Mouse (Mus musculus): ENCODE results near the gene Gars.

The Gars gene

GRCm38 (mm10) chr6:55093431-55094146 lies 55.8 kb downstream of the Gars start:
- DNase-seq (ENCODE audit: low spot score in 2 of 2): no peak

DNA sequence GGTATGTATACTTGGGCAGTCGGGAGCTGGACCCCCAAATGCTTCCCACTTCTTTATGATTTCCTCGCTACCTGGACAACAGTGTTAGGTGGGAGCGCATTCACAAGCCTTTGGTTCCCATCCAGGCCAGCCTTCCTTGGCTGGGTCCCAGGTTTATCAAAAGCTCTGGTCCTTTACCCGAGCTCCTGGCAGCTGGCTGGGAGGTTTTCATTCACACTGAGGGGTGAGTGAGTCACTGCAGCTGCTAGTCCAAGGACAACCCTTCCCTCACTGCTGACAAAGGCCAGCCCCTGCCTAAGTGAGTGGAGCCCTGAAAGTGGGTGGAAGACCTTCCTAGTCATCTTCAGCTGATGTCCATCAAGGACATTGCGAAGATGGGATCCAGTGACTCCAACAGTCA lies 60.2 kb downstream of the Gars start:
- DNase-seq (ENCODE audit: low spot score in 2 of 2): no peak

DNA sequence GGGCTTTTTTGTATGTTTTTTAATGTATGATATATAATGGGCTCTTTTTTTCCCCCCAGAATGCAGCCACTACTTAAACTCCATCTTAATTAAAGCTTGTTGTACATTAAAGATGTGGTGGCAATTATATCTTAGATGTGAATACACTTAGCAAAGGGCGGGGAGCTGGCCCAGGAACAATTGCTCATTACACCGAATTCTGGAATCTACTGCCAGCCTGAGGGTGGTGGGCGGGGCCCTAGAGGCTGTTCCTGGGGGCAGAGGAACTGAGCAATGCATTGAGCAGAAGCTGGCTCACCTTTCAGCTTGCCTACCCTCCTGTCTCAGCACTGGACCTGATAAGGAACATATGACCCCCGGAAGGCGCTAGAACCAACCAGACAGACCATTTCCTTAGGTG lies 60.8 kb downstream of the Gars start:
- no peak for DNase-seq (ENCODE audit: low spot score in 2 of 2)

DNA sequence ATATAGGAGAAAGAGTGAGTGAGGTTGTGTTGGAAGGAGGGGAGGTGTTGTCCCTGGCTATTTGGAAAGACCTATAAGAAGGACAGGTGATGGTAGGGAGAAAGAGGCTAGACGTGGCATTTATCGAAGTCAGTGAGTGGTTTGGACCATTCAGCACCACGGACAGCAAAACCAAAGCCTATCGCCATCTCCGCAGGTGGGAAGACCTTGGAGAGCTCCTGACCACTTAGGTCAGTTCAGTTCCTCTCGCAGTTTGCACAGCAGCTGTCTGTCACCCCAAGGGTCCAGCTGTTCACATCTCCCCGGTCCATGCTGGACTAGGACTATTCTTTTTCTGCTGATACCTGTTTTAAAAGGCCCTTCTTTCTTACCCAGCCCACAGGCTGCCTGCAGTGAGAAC lies 70.6 kb downstream of the Gars start:
- no peak for DNase-seq (ENCODE audit: low spot score in 2 of 2)

GRCm38 (mm10) chr6:55117325-55118109 lies 79.7 kb downstream of the Gars start:
- no peak for DNase-seq (ENCODE audit: low spot score in 2 of 2)

DNA sequence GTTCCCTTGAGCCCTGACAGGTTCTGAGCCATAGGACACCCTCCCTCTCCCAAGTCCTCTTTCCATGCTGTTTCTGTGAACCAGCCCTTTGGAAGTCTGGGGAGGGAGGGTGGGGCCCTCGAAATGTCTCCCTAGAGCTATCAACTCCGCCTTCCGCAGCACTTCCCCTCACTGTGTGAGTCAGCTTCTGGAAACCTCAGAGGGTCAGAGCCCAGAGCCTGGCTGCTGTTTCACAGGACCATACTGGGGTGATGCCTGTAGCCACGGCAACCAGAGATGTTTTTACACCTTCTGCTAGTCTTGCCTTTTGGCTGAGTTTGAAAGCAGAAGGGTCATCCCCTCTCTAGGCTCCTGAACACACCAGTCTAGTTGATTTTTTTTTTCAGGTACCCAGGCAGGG lies 85.2 kb downstream of the Gars start:
- DNase-seq (ENCODE audit: low spot score in 2 of 2): no peak

DNA sequence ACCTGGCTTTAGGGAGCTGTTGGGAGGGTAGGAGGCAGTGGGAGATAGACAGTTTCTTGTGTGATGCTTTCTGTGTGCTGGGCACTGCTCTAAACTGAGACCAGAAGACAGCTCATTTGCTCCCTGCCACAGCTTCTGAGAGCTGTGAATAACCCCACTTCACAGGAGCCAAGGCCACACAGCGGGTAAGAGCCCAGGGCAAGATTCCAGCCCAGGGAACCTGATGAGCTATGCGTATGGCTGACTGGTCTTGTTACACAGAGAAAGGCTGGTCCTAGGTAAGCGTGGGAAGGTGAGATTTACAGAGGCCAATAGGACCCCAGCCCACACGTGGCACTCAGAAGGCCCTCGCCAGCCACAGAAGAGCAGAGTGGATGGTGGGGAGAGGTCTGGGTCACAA lies 88.8 kb downstream of the Gars start:
- no peak for DNase-seq (ENCODE audit: low spot score in 2 of 2)

- DNase-seq (ENCODE audit: low spot score in 2 of 2): no peak
These were observed 90.6 kb downstream of the Gars start for GRCm38 (mm10) chr6:55128391-55128790.

All from natural killer cell, adult 2 months (primary cell).